Mouse (Mus musculus) mesoderm, embryonic 11.5 days (tissue): ENCODE data around the gene Gm4498.
"Not testable (repeated sequence)": the region's sequence is repeated elsewhere in the genome, so short reads cannot be mapped to it uniquely, and the experiment has no call there.

Experiments
- DNase-seq: peaks from one replicate; pipeline ENCODE4 v3.0.0-alpha.2; 2012; ENCODE audit warnings: low read depth, low spot score

Gene Gm4498

DNA sequence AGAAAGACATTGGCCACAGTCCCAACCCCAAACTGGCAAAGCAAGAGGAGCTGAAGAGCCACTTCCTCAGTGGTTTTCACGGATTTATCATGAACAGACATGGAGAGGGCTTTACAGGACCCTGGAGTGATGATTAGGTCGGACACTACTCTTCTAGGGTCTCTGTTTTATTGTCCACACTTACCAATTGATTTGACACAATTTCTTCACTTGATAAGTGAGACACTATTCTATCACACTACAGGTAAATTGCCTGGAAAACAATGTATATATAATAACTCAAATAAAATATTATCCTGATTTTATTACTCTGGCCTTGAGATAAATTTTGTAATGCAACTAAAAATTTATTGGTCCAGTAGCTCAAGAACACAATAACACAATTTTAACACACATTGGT is at the start of gene Gm4498:
Gene Gm4498, minus strand, starts transcription at position 101 of the 400 bp plus-strand sequence.
- DNase-seq, result not testable (repeated sequence)

DNA sequence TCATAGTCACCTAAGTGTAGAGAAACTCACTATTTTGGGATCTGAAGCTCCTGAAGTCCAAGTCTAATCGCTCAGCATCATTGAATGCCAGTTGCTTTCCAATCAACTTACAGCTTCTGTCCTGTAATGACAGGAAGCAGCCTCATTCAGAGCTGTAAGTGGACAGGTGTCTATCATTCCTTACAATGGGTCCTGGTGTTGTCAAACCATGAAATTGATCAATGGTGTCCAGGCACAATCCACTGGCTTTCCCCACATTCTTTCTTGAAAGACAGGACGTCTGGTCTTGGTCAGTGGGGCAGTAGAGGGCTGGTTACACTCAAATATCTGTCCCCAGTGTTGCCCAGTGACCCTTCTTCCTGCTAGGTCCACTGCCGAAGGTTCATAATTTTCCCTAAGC is 29.1 kb upstream of the Gm4498 start, which contains the start of gene Gm5890:
Gene Gm5890, minus strand, starts transcription at position 101 of the 400 bp plus-strand sequence.
- DNase-seq, result not testable (repeated sequence)

DNA sequence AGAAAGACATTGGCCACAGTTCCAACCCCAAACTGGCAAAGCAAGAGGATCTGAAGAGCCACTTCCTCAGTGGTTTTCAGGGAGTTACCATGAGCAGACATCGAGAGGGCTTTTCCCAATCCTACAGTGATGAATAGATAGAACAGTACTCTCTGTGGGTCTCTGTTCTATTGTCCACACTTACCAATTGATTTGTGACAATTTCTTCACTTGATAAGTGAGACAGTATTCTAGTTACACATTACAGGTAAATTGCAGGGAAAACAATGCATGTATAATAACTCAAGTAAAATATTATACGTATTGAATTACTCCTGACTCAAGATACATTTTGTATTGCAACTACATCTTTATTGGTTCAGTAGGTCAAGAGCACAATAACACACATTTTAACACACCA is 28.1 kb downstream of the Gm4498 start, which contains the start of gene Gm6164:
Gene Gm6164, minus strand, starts transcription at position 101 of the 400 bp plus-strand sequence.
- not testable (repeated sequence) for DNase-seq

DNA sequence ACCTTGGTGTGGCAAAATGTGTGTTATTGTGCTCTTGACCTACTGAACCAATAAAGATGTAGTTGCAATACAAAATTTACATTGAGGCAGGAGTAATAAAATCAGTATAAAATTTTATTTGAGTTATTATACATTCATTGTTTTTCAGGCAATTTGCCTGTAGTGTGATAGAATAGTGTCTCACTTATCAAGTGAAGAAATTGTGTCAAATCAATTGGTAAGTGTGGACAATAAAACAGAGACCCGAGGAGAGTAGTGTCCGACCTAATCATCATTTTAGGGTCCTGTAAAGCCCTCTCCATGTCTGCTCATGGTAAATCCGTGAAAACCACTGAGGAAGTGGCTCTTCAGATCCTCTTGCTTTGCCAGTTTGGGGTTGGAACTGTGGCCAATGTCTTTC is 40.2 kb downstream of the Gm4498 start, which contains the start of gene Vmn1r95:
Gene Vmn1r95, plus strand, starts transcription at position 301 of the 400 bp plus-strand sequence.
- not testable (repeated sequence) for DNase-seq
